Mouse (Mus musculus) adrenal gland, adult (tissue): ENCODE measurements at regions not wholly inside any gene's neighbourhood (a gene's known extent, or its start where the extent isn't known, plus 50 kb on each side); places are given as distances from the start of the nearest gene placed in this dataset.

Experiments
- DNase-seq, 2 experiments: peaks; one replicate each; pipeline ENCODE4 v3.0.0; 2022 to 2023; ENCODE audit warnings: low spot score in 1 of 2; ENCODE audit not compliant: inconsistent age in 2 of 2

- no peak for DNase-seq
These were observed 479.6 kb upstream of the Mgmt start for GRCm38 (mm10) chr7:136414808-136415207.

- peak in 1 of 2 experiments; percentile 49 for DNase-seq
These were observed 477.1 kb upstream of the Mgmt start for GRCm38 (mm10) chr7:136417327-136417726.

GRCm38 (mm10) chr7:136423846-136424531 is 470.4 kb upstream of the Mgmt start:
- DNase-seq, result peak; percentile 10 to 54

GRCm38 (mm10) chr7:136427164-136427563 is 467.2 kb upstream of the Mgmt start:
- DNase-seq, result no peak

DNA sequence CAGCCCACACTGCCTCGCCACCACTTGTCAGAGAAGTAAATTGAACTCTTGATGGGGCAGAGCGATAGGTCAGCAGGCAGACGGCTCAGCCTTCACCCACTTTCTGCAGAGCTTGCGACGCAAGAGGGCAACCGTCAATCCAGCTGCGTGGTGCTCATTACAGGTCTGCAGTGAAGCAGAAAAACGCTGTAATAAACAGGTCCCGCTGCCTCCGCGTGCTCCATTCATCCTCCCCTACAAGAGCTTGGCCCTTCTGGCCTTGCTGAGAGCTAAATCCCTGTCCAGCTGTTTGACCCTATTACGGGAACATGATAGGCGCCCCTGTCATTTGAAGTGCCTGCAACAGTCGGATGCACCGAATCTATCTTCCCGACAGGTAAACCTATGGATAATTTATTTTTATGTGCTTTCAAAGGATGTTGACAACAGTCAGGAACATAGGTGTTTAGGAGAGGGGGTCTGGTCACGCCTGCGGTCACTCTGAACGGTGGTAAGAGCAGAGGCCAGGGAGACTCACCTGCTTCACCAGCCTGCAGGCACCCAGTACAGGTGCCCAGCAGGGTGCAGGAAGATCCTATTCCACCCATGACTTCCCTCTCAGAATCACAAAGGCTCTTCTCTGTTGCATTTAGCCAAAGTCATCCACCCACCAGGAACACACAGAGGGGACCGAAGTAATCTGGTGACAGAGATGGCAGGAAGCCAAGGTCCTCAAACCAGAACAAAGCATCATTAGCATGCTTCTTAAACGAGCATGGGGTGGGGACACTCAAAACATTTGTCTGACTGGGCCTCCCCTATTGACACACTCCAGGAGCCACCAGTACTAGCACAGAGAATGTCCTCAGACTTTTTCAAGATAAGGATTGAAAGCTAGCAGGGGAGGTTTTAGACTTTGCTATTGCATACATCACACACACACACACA is 464.1 kb upstream of the Mgmt start:
- no peak for DNase-seq

DNA sequence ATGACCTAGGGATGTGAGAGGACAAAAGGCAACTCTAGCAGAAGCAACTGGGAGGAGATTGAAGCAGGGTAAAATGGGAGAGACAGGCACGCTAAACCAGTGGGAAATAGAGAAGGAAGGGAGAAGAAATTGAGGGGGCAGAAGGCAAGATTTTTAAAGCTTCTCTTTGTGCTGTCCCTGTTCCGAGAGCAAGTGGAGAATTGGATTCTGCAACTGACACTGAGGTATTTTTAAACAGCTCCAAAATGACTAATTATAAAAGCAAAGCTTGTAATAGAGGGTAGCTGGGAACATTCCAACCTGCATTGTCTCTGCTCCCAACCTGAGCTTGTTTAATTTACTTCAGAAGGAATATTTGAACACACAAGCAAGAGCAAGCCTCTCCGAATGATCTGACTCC is 460.7 kb upstream of the Mgmt start:
- no peak for DNase-seq

DNA sequence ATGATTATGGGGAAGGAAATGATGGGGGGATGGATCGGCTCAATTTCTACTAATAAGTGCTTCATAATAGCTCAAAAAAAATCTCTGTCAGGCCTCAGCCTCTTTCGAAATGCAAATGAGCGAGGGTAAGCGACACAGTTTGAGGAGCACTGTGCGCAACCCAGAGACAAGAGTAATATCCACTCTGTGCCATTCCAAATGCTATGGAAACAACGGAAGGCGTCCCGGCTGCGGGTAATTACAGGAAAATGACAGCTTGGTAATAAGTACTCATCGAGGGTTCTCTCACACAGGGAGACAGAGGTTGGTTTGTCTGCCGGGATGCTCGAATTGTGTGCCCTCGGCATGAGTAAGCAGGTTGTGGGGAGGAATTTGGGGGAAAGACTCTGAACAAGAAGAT is 459.9 kb upstream of the Mgmt start:
- DNase-seq, result no peak

- DNase-seq, result no peak
These were observed 451.0 kb upstream of the Mgmt start for GRCm38 (mm10) chr7:136443436-136443835.

GRCm38 (mm10) chr7:136445091-136445490 is 449.3 kb upstream of the Mgmt start:
- DNase-seq, result no peak

- DNase-seq, result no peak
These were observed 445.1 kb upstream of the Mgmt start for GRCm38 (mm10) chr7:136449286-136449685.

- DNase-seq, result no peak
These were observed 442.6 kb upstream of the Mgmt start for GRCm38 (mm10) chr7:136451672-136452361.

DNA sequence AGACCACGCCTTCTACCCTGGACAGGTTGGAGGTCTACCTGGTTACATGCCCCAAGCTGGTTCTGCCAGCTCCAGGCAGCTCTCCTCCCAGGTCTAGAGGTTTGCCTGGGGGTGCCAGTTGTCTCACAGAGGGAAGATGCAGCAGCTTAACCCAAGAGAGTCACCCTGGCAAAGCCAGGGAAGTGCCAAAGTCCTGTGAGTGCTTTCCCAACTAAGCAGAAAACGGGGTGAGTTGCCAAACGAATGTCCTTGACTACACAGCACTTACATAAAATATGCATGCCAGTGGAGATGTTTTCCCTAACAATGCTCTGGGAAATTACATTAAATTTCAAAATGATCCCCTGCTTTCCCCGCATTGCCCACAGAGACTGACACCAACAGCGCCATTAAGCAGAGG is 441.9 kb upstream of the Mgmt start:
- DNase-seq, result peak in 1 of 2 experiments; percentile 35

DNA sequence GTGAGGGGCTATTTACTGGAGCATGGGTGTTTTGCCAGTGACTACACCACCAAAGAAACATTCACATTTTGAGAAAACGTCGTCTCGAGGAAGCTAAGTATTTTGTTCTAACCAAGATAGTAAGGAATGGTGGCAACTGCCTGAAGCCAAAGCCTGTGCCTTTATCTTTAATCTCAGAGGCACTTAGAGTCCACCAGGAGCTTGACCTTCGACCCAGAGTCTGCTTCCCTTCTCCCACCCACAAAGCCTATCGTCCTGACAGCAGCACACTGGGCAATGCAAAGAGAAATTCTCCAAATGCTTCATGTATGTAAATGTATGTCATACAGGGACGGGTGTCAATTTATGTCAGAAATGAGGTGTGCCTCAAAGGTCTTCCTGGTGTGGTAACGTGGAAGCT is 437.2 kb upstream of the Mgmt start:
- DNase-seq, result no peak

DNA sequence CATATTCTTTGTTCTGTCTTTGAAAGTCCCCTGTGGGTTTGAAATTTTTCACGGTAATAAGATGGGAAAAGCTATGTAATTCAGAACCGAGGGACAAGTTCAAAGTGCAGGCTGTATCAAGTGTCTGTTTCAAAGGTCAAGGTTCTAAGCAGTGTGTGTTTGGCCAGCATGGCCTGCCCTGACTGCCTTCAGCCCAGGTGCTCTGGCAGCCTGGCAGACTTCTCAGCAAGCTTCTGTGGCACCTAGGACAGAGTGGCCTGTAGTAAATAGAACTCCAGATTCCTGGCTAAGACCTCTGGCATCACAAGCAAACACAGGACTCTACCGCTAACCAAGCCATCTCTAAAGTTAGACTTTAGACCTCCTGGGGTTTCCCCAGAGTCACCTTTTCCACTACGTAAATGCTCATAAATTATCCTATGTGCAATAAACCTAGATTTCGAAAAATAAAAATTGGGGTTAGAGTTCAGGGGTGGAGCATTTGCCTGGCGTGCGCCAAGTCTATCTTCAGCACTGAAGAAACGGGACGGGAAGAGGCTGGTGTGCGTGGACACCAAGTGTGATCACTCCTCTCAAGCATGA is 436.5 kb upstream of the Mgmt start:
- peak in 1 of 2 experiments; percentile 39 for DNase-seq

- DNase-seq, result no peak
These were observed 417.3 kb upstream of the Mgmt start for GRCm38 (mm10) chr7:136477135-136477534.

GRCm38 (mm10) chr7:136480641-136481202 is 413.7 kb upstream of the Mgmt start:
- DNase-seq, result no peak

DNA sequence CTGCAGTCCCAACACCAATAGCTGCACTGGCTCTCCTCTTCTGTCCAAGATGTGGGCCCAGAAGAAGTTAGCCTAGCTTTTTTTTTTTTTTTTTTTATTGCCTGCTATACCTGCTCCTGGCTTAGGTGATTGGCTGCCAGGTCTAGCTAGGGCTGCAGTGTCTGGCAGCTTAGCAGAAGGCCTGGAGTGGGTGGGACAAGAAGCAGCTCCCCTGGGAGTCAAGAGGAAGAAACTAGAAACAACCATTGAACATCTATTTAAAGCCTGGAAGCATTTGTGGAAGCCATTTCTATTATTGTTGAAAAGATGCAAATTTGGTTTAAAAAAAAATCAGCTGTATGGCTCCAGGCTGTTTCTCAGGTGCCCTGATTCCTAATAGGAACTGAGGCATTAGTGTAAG is 411.2 kb upstream of the Mgmt start:
- DNase-seq, result no peak

DNA sequence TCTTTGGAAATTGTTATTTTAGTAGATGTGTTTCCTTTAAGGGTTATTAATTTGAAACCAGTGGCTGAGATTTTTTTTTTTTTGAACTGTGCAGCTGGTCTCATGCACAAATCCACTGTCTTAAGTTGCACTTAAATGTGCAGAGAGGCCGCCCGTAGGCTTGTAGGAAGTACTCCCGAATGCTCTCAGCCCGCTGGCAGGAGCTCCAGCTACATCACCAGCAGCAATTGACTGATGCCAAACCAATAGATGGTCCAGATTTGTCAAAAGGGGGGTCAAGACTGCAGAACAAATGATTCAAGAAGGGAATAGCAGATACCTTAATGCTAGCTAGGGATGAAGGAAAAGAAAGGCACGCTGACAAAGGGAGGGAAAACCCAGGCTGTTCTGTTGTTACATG is 406.9 kb upstream of the Mgmt start:
- DNase-seq, result no peak

DNA sequence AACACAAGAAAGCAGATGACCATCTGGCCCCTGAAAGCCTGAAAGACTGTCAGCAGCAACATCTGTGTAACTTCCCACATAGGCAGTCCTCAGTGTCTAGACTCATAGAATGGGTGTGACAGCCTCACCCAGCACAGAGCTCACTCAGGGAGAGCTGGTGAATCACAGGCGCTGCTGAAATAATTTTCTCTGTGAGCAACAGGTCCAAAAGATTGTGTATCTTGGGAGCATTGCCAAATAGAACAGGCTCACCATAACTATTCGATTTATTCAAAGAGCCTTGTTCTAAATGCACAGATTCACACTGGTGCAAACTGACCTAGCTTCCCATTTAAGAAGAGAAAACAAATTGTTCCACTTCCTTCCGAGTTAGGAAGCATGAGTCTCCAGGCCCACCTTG is 399.6 kb upstream of the Mgmt start:
- no peak for DNase-seq

DNA sequence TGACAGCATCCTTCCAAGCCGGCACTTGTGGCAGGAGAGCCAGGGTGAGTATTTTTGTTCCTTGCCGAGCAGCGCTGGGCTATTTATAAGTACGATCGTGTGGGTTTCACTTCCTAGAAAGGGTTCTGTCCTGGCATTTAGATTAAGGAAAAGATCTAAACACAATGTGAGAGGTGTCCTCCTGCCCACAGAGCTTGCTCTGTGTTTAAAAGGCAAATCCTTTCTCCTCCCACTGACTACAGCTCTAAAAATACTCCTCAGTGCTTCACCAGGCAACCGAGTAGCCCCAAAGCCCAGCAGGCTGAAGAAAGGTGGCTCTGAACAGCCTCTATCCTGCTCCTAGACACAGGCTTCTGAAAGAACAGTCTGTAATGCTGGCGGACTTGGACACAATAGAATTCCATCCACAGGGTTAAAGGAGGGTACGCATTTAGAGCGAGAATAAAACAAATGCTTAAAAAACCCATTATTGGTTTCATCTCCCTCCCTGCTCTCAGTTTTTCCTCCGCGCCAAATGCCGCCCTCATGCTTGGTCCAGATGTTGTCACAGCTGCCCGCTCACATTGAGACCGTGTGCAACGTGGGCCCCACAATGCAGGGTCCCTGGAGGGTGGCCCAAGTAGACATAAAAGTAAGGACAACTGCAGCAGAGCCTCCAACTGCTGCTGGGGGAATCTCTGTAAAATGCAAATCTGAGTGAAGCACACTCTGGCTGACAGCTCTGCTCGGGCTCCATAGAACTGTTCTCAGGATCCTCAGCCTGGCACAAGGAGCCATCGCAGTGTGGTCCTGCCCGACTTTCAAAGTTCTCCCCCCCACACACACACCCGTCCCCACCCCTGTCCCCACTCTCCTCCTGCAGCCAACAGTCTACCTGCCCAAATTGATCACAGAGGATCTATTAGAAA is 397.8 kb upstream of the Mgmt start:
- DNase-seq, result no peak
